Mouse (Mus musculus) left cerebral cortex, adult 2 months (tissue): ENCODE results near the gene Rab7b. TPM values are rescaled to one million over a fixed set of nuclear protein-coding genes. Genes with fewer than 3 reads are reported as not detected.

Source experiments
- DNase-seq, 2 experiments: peaks; one replicate each; pipeline ENCODE4 v3.0.0; 2021 to 2022; ENCODE audit warnings: low spot score in 2 of 2, mixed read lengths in 1 of 2; ENCODE audit errors: extremely low spot score in 1 of 2
- H3K27ac ChIP-seq: fragments of 200-600 bp; 2 replicates; pipeline ENCODE4 v1.8.1; 2022
- H3K4me3 ChIP-seq: fragments of 200-600 bp; 2 replicates; pipeline ENCODE4 v1.8.1; 2022
- CTCF ChIP-seq: fragments of 200-600 bp; IDR thresholded peaks from 2 replicates; pipeline ENCODE4 v1.8.1; 2022; ENCODE audit warnings: antibody characterized with exemption, mild to moderate bottlenecking, moderate library complexity
- intact Hi-C: fragments of 180-260 bp; cut with DNase I; formaldehyde crosslinking; loops from one replicate; pipeline ENCODE4 v1.15.1; 2025
- total RNA-seq, 2 experiments: library from RNA; stranded (reverse); gene quantifications; 2 replicates each; pipeline ENCODE4 v1.2.3; 2021

Rab7b gene
- total RNA-seq, 2 experiments from 2014 or later = 1.6 to 1.9 TPM

DNA sequence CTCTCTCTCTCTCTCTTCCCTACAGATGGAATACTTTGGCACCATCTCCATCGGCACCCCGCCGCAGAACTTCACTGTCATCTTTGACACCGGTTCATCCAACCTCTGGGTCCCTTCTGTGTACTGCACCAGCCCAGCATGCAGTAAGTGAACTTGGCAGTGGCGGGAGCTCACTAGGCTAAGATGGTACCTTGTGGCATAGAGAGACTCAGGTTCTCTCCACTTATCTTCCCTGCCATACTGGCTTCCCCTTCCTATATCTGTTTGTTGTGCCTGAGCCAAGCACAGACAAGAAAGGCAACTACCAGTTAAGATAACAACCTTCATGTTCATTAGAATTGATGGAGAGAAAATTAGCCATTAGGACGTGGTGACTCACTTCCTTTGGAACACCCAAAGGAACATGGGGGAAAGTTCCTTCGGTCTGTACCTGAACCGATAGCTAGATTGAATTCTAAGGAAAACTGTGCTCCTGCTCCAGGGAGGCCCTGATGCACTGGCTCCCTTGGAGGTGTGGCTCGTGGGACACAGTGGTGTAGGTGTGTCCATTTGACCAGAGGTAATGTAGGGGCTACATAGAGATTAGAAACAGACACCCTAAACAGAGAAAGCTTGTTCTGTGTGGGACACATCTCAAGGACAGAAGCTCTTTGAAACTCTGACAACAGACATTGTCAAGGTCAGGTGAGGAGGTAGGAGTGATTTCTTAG is 25.1 kb upstream of the Rab7b start:
- no peak for TF ChIP-seq CTCF
- intact Hi-C loops = no loop called here
- no peak overlapping the region for H3K27ac ChIP-seq
- no peak overlapping the region for H3K4me3 ChIP-seq
- no peak for DNase-seq

GRCm38 (mm10) chr1:131664136-131664535 is 24.4 kb upstream of the Rab7b start:
- Histone ChIP-seq H3K27ac (no peak overlapping the region), H3K4me3 (no peak overlapping the region)
- DNase-seq = no peak
- TF ChIP-seq CTCF = no peak
- intact Hi-C loops = no loop called here

DNA sequence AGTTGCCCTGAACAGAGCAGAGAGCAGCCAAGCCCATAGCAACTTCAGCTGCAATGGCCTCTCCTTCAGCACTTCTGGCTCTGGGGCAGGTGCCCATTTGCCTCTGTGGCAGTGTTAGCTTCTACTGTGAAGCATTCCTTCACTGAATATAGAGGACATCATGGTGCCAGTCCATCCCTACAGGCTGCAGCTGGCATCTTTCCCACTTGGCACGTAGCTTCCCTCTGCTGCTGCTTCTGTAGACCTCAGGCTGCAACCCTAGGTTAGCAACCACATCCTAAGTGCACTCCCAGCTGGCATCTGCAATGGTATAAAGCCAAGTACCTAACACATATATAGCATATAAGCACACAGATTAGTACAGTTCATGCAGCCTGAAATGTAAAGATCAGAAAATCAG is 22.6 kb upstream of the Rab7b start:
- DNase-seq = no peak
- Histone ChIP-seq H3K27ac (no peak overlapping the region), H3K4me3 (no peak overlapping the region)
- intact Hi-C loops = no loop called here
- no peak for TF ChIP-seq CTCF

GRCm38 (mm10) chr1:131671113-131671512 is 17.4 kb upstream of the Rab7b start:
- H3K4me3 ChIP-seq = no peak overlapping the region
- no peak overlapping the region for H3K27ac ChIP-seq
- TF ChIP-seq CTCF = no peak
- intact Hi-C loops = no loop called here
- DNase-seq = no peak

GRCm38 (mm10) chr1:131672361-131672760 is 16.1 kb upstream of the Rab7b start:
- H3K4me3 ChIP-seq = no peak overlapping the region
- H3K27ac ChIP-seq = no peak overlapping the region
- no peak for TF ChIP-seq CTCF
- no peak for DNase-seq
- intact Hi-C loops = no loop called here

- no peak for TF ChIP-seq CTCF
- intact Hi-C loops = no loop called here
- no peak overlapping the region for H3K27ac ChIP-seq
- H3K4me3 ChIP-seq = no peak overlapping the region
- no peak for DNase-seq
Measured at GRCm38 (mm10) chr1:131679644-131680043, 8.9 kb upstream of the Rab7b start.

DNA sequence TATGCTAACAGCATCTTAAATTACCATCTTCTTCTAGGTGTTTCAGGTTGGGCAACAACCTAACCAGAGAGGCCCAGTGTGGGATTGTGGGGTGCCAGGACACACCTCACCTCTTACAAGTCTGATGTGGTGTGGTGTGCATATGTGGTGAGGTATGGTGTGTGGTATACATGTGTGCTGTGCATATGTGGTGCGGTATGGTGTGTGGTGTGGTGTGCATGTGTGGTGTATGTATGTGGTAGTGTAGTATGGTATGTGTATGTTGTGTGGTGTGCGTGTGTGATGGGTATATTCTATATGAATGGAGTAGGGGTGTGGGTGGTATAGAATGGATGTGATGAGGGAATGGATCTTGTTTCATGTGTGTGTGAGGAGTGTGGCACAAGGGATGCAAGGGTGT is 756 bp upstream of the Rab7b start:
- H3K4me3 ChIP-seq = no peak overlapping the region
- intact Hi-C loops = no loop called here
- no peak overlapping the region for H3K27ac ChIP-seq
- no peak for DNase-seq
- no peak for TF ChIP-seq CTCF

- intact Hi-C loops = no loop called here
Measured at GRCm38 (mm10) chr1:131689016-131689415, 521 bp downstream of the Rab7b start.

GRCm38 (mm10) chr1:131689899-131690298 is 1.4 kb downstream of the Rab7b start:
- TF ChIP-seq CTCF = no peak
- intact Hi-C loops = no loop called here
- H3K4me3 ChIP-seq = no peak overlapping the region
- DNase-seq = no peak
- H3K27ac ChIP-seq = no peak overlapping the region

More at GRCm38 (mm10) chr1:131689016-131689415, 521 bp downstream of the Rab7b start:
- no peak overlapping the region for H3K4me3 ChIP-seq
- no peak overlapping the region for H3K27ac ChIP-seq
- DNase-seq = no peak
- no peak for TF ChIP-seq CTCF

- H3K4me3 ChIP-seq = no peak overlapping the region
- DNase-seq = peak in 1 of 2 experiments; percentile 28
Measured at GRCm38 (mm10) chr1:131690435-131690834, 1.9 kb downstream of the Rab7b start.

DNA sequence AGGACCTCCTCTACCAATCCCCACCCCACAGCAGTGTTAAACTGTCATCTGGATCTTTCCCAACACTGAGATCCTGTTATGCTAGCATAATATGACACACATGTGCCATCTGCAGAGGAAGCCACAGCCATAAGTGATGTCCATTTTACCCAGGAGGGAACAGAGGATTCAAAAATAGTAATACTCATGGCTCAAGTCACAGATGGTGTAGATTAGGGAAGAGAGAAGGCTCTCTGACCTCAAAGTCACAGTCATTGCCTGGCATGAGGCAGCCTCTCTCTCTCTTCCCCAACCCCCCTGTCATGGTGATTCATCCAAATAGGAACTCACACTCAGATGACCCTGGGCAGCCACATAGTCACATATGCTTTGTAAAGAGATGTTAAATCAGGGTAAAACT is 2.9 kb downstream of the Rab7b start:
- H3K4me3 ChIP-seq = no peak overlapping the region
- TF ChIP-seq CTCF = no peak
- no peak for DNase-seq
- no peak overlapping the region for H3K27ac ChIP-seq
- intact Hi-C loops = no loop called here

More at GRCm38 (mm10) chr1:131690435-131690834, 1.9 kb downstream of the Rab7b start:
- H3K27ac ChIP-seq = no peak overlapping the region
- TF ChIP-seq CTCF = no peak
- intact Hi-C loops = no loop called here

- TF ChIP-seq CTCF = no peak
- no peak for DNase-seq
- Histone ChIP-seq H3K4me3 (no peak overlapping the region), H3K27ac (no peak overlapping the region)
- intact Hi-C loops = no loop called here
Measured at GRCm38 (mm10) chr1:131695308-131695707, 6.8 kb downstream of the Rab7b start.

DNA sequence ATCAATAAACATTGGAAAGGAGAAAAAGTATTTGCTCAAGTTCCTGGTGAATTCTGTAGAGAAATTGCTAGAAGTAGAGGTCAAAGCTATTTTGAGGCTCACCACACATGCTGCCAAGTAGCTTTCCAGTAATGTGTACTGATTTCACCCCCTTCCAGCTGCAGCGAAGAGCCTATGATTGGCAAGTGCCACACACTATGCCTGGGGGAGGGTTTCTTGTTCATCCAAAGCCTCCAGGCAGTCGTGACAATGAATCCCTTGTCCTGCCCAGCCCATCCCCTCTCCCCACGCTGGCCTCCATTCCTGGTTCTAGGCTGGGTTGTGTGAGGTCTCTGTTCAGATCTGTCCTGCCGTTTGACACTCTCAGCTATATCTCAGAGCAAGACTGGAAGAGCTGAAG is 7.8 kb downstream of the Rab7b start:
- peak in 1 of 2 experiments; percentile 19 for DNase-seq
- TF ChIP-seq CTCF = no peak
- intact Hi-C loops = no loop called here
- no peak overlapping the region for H3K27ac ChIP-seq
- no peak overlapping the region for H3K4me3 ChIP-seq
